In the genomic region with DNA sequence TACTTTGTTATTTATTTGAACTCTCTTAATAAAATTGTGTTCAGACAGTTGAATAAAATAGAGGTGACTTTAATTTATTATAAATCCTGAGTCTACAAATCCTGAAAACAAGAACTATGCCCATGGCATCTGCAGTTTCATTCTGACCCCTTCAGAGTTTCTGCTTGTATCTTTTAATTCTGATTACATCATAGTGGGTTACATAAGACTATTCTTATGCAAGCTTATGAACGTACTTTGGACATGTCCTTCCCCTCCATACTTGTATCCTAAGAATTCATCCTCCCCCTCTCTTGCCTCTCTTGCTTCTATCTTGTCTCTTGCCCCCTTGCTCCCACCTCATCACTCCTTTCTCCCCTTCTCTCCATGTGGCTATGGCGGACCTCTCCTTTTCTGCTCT, we compare ENCODE assay signal across 37 mouse cellular contexts. TPM values are rescaled to one million over a fixed set of nuclear protein-coding genes. Genes with fewer than 3 reads are reported as not detected.
"Had no signal": no experiment of that assay in that cellular context is flagged by ENCODE, and none has a peak within 500 bp of the region (broad histone marks: within the 10 kb centered on the region; RNA-seq: fewer than 3 reads in every experiment).

No protein-coding gene starts in this region.

- H3K36me3 ChIP-seq: embryonic facial prominence, embryonic 10.5 days; embryonic facial prominence, embryonic 12.5 days; embryonic facial prominence, embryonic 13.5 days; embryonic facial prominence, embryonic 15.5 days; forebrain, embryonic 10.5 days; forebrain, embryonic 12.5 days; forebrain, embryonic 15.5 days had no signal

- DNase-seq: cerebellum, adult 2 months; cerebellum, adult 8-10 months; cerebellum, adult 9-10 months; cerebellum, adult 9-11 months; cerebellum, postnatal 10 days; cerebellum, postnatal 25 days; cerebellum, postnatal 36 days; embryo, embryonic 11 days; forebrain, postnatal 0 days; gastrocnemius, adult 2 months; gastrocnemius, postnatal 10 days; gastrocnemius, postnatal 14 days; gastrocnemius, postnatal 25 days; gastrocnemius, postnatal 36 days; heart, adult 11 months; heart, adult 18-20 months; heart, adult 2 months had no signal

- H3K9ac ChIP-seq: embryonic facial prominence, embryonic 12.5 days; embryonic facial prominence, embryonic 13.5 days; embryonic facial prominence, embryonic 15.5 days; forebrain, embryonic 12.5 days; forebrain, embryonic 13.5 days; forebrain, embryonic 15.5 days; forebrain, postnatal 0 days had no signal

- H3K27me3 ChIP-seq: embryonic facial prominence, embryonic 12.5 days; embryonic facial prominence, embryonic 13.5 days; embryonic facial prominence, embryonic 15.5 days; forebrain, embryonic 12.5 days; forebrain, embryonic 13.5 days; forebrain, embryonic 15.5 days had no signal

- H3K27ac ChIP-seq: embryonic facial prominence, embryonic 10.5 days; embryonic facial prominence, embryonic 12.5 days; embryonic facial prominence, embryonic 13.5 days; embryonic facial prominence, embryonic 15.5 days; forebrain, embryonic 10.5 days; forebrain, embryonic 12.5 days; forebrain, embryonic 13.5 days; forebrain, embryonic 15.5 days; gastrocnemius, adult 2 months; heart, adult 2 months had no signal

- H3K4me3 ChIP-seq: embryonic facial prominence, embryonic 10.5 days; embryonic facial prominence, embryonic 12.5 days; embryonic facial prominence, embryonic 13.5 days; embryonic facial prominence, embryonic 15.5 days; erythroblast, embryonic 14.5 days; forebrain, embryonic 10.5 days; forebrain, embryonic 12.5 days; forebrain, embryonic 13.5 days; forebrain, embryonic 15.5 days; gastrocnemius, adult 2 months; heart, adult 2 months had no signal

- H3K4me1 ChIP-seq: embryonic facial prominence, embryonic 10.5 days; embryonic facial prominence, embryonic 12.5 days; embryonic facial prominence, embryonic 13.5 days; embryonic facial prominence, embryonic 15.5 days; forebrain, embryonic 10.5 days; forebrain, embryonic 12.5 days; forebrain, embryonic 13.5 days; forebrain, embryonic 15.5 days had no signal

- ATAC-seq: forebrain, embryonic 13.5 days; forebrain, embryonic 14.5 days; forebrain, embryonic 15.5 days; forebrain, embryonic 16.5 days; forebrain, postnatal 0 days had no signal

RNA-seq across cellular contexts. Expression of a gene that starts 7.6 kb away (rescaled TPM):
- total RNA-seq: common myeloid progenitor, adult 5-6 weeks; gastrocnemius, adult 18-20 months; gastrocnemius, adult 2 months; gastrocnemius, adult 8-10 months; gastrocnemius, postnatal 10 days; gastrocnemius, postnatal 14 days; gastrocnemius, postnatal 25 days; gastrocnemius, postnatal 36 days; gastrocnemius, postnatal 4 days; heart, adult 18-20 months; heart, adult 2 months; heart, adult 8-10 months had no signal
- polyA plus RNA-seq: embryonic facial prominence, embryonic 10.5 days; embryonic facial prominence, embryonic 11.5 days; embryonic facial prominence, embryonic 12.5 days; embryonic facial prominence, embryonic 13.5 days; embryonic facial prominence, embryonic 14.5 days; embryonic facial prominence, embryonic 15.5 days; erythroblast, embryonic 14.5 days; forebrain, embryonic 10.5 days; forebrain, embryonic 11.5 days; forebrain, embryonic 12.5 days; forebrain, embryonic 14.5 days; forebrain, embryonic 15.5 days; gonadal fat pad, adult 2 months; heart, adult 2 months had no signal
